Mouse (Mus musculus) spleen, postnatal 4 days (tissue): Measurements from ENCODE around the gene Hdac5.

Source experiments
- DNase-seq, 2 experiments: peaks; one replicate each; pipeline ENCODE4 v3.0.0; 2022; ENCODE audit warnings: low spot score in 2 of 2

The Hdac5 gene

GRCm38 (mm10) chr11:102216056-102216885, 13.7 kb downstream of the Hdac5 start:
- no peak for DNase-seq

- no peak for DNase-seq
These were observed 14.5 kb downstream of the Hdac5 start for GRCm38 (mm10) chr11:102215511-102215910.

- no peak for DNase-seq
These were observed 15.4 kb downstream of the Hdac5 start for GRCm38 (mm10) chr11:102214430-102215156.

GRCm38 (mm10) chr11:102211936-102212341, 18.0 kb downstream of the Hdac5 start:
- no peak for DNase-seq

- no peak for DNase-seq
These were observed 19.0 kb downstream of the Hdac5 start for GRCm38 (mm10) chr11:102211011-102211410.

GRCm38 (mm10) chr11:102210185-102210584, 19.8 kb downstream of the Hdac5 start:
- no peak for DNase-seq

- DNase-seq = no peak
These were observed 20.2 kb downstream of the Hdac5 start for GRCm38 (mm10) chr11:102209742-102210141.

GRCm38 (mm10) chr11:102208846-102209245, 21.1 kb downstream of the Hdac5 start:
- DNase-seq = no peak

- DNase-seq = no peak
These were observed 21.9 kb downstream of the Hdac5 start for GRCm38 (mm10) chr11:102207825-102208777.

- DNase-seq = no peak
These were observed 23.5 kb downstream of the Hdac5 start for GRCm38 (mm10) chr11:102206481-102206880.

GRCm38 (mm10) chr11:102201408-102201821, 28.6 kb downstream of the Hdac5 start:
- no peak for DNase-seq

GRCm38 (mm10) chr11:102199856-102200255, 30.1 kb downstream of the Hdac5 start:
- no peak for DNase-seq

GRCm38 (mm10) chr11:102198245-102198644, 31.7 kb downstream of the Hdac5 start:
- DNase-seq = no peak

GRCm38 (mm10) chr11:102196018-102196797, 33.8 kb downstream of the Hdac5 start:
- DNase-seq = peak in 1 of 2 experiments; percentile 60

GRCm38 (mm10) chr11:102193657-102194440, 36.1 kb downstream of the Hdac5 start:
- DNase-seq = no peak

- no peak for DNase-seq
These were observed 39.1 kb downstream of the Hdac5 start for GRCm38 (mm10) chr11:102190848-102191247.

- DNase-seq = peak; percentile 84 to 90
These were observed 40.2 kb downstream of the Hdac5 start, which contains the start of gene G6pc3 for GRCm38 (mm10) chr11:102189461-102190436. Gene G6pc3, plus strand, starts transcription at chr11:102189620.

GRCm38 (mm10) chr11:102188980-102189379, 41.0 kb downstream of the Hdac5 start:
- no peak for DNase-seq

GRCm38 (mm10) chr11:102186235-102186634, 43.7 kb downstream of the Hdac5 start:
- no peak for DNase-seq
